Mouse (Mus musculus): ENCODE results near the gene Ank2.

Ank2 gene

DNA sequence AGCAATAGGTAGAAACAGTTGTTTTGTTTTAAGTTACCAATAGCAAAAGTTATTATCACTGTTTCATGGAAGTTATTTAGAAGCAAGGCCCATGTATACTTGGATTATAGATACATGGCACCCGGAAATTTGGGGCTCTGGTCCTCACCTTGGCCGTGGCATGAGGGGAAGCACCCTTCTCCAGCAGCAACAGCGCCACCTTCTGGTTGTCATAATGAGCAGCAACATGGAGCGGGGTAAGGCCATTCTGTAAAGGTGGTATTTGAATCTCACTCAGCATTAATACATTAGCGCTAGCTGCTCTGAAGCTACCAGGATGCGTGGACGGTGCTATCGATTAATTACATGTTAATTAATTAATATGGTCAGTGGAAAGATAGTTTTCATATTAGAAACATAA is 486.6 kb downstream of the Ank2 start:
- DNase-seq = peak in 1 of 2 experiments; percentile 21

DNA sequence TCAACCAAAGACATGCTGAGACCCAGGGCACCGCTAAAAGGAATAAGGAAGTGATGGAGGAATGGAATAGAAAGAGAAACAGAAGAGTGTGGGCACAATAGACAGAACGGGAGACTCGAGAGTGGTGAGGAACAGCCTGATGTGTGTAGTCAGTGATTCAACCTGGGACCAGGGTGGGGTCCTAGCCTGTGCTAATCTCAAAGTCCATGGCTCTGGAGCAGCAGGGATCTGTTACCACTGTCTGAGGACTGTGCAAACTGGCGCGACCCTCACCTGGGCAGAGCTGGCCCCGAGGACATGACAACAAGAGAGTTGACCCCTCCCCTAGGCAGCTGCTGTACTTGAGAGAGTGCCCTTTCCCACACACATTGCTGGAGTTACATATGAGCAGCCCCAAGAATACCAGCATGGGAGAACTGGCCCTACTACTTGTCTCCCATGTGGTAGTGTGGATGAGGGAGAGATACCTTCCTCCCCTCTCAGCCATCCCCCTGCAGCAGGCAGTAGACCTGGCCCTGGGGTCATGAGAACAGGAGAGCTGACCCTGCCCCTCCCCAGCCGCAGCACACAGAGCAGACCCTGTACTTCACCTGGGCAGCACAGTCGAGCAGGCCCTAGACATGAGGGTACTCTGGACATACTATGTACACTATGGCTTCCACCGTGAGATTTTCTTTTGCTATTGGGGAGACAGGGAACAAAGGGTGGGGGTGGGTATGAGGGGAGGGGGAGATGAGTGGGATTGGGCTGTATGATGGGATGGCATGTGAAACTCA is 493.1 kb downstream of the Ank2 start:
- DNase-seq = no peak

DNA sequence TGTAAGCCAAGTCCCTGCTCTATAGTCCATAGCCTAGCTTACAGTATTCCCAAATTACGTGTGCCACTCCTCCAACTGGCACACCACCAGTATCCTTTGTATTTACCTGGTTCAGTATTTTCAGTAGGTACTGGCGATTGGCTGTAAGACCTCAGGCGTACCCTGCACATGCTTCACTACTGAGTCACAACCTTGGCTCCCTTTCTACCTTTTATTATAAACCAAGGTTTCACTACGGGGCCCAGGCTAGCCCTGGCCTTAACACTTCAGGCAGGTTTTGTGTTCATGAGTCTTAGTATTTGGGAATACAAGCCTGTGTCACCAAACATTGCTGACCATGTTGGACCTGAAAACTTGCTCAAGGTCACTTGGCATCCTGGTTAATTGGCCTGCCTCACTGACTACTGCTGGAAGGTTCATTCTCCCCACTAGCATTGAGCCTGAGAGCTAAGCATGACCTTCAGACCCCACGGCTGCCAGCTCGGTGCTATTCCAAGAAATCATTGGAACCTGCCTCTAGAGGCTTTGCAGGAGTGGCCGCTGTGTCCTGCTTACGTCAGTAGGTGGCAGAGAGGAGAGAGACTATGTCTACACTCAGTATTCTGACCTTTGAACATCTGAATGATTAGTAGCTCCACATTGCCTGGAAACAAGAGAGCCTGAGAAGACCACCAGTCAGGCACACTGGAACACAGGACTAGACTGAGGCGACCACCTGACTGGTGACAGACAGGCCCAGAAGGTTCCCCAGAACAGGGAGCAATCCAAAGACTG is 494.1 kb downstream of the Ank2 start:
- DNase-seq = peak; percentile 60 to 71

DNA sequence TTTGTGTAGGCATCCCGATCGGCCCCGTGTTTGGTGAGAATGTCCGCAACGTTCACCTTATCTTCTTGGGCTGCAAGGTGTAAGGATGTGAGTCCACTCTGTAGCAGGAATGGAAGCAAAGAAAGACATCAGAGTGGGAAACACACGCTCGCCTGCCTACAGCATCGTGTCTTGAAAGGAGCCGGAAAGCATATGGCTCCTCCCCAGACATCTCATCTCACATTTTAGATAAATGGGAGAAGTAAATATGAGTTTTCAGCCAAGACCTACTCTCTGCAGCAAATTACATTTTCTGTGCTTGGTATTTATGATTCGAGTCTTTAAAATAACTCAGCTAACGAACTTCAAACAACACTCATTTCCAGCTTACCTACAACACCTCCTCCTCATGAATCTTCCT is 495.2 kb downstream of the Ank2 start:
- DNase-seq = no peak

DNA sequence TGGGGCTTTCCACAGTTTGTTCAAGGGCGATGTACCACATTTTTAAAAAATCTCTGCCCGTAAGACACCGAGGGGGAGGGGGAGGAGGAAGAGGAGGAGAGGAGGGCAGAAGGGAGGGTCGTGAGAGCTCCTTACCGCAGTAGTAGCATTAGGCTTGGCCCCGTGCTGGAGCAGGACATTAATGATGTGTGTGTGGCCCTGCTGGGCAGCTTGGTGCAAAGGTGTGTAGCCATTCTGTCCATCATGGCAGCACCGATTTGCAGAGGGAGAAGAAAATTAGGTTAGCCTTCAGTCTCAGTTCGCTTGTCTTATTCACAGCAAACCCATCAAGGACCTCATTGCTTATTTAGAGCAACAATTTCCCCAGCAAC is 500.4 kb downstream of the Ank2 start:
- DNase-seq = no peak

- DNase-seq = no peak
Observed at GRCm38 (mm10) chr3:126998008-126998741, 501.0 kb downstream of the Ank2 start.

- DNase-seq = no peak
Observed at GRCm38 (mm10) chr3:126997391-126998007, 501.7 kb downstream of the Ank2 start.

DNA sequence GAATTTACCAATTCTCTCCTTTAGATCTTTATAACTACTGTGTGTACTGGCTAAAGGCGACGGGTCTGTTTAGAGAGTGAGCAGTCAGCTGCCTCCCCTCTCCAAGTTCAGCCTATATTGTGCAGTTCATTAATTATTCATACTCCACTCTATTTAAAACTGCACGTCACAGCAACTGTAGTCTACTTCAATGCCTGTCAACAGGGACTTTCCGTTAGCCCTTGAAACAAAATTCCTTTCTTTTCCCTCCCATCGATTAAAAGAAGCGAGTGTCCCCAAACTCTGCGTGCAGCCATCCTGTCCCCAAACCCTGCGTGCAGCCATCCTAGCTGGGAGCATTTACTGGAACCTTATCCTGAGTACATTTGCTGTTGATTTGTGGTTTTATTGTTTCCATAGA is 502.4 kb downstream of the Ank2 start:
- no peak for DNase-seq

DNA sequence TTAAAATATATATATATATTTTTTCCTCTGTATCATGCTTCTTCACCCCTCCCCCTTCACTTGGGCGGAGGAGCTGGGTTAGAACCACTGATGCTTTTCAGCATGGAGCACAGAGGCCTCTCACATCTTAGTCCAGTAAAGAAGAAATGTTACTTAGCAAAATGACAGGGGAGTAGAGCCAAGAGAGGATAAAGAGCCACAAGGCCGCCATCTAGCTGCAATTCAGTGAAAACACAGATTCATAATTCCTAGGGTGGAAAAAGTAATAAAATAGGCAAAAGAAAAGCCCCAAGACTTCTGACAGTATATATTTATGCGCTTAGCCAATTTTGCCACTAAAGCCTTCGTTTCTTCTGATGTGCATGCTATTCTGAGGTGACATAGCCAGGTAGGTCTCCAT is 503.2 kb downstream of the Ank2 start:
- DNase-seq = no peak

GRCm38 (mm10) chr3:126994149-126994548 is 505.0 kb downstream of the Ank2 start:
- no peak for DNase-seq

DNA sequence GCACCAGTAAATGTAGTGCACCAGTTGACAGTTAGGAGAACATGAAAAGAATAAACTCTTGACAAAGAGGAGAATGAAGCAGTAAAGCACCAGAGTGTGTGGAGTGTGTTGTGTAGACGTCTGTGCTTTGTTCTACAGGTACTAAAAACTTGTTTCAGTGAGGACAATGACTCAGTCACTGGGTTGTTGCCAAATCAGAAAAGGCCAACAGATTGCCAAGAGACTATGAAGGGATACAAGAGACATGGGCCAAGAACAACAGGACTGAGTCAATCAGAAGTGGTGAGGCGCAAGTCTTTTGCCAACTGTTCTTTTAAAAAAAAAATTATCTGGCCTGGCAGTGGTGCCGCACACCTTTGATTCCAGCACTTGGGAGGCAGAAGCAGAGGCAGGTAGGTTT is 509.2 kb downstream of the Ank2 start:
- no peak for DNase-seq

DNA sequence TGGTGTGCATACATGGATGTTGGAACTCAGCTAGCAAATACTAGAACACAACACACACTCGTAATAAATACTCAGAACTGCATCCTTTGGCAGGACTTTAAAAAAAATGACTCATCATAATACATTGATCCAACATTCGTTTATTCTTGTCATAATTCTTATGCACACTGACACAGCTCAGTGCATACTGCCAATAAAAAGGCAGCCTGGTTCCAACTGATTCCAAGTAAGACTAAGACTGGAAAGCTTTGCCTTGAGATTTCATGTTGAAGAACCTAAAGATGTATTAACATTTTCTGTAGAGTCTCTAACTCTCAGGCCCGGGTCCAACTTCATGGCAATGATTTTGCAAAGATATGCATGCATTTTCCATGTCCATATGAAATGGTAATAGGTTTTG is 512.5 kb downstream of the Ank2 start:
- DNase-seq = no peak

- DNase-seq = no peak
Observed at GRCm38 (mm10) chr3:126982814-126983213, 516.3 kb downstream of the Ank2 start.

GRCm38 (mm10) chr3:126981163-126981562 is 518.0 kb downstream of the Ank2 start:
- DNase-seq = no peak

- DNase-seq = no peak
Observed at GRCm38 (mm10) chr3:126979635-126980034, 519.5 kb downstream of the Ank2 start.

GRCm38 (mm10) chr3:126978768-126979410 is 520.3 kb downstream of the Ank2 start:
- DNase-seq = peak; percentile 17 to 62

- no peak for DNase-seq
Observed at GRCm38 (mm10) chr3:126977399-126977798, 521.8 kb downstream of the Ank2 start.

GRCm38 (mm10) chr3:126976793-126977192 is 522.4 kb downstream of the Ank2 start:
- no peak for DNase-seq

- no peak for DNase-seq
Observed at GRCm38 (mm10) chr3:126975409-126975808, 523.7 kb downstream of the Ank2 start.

DNA sequence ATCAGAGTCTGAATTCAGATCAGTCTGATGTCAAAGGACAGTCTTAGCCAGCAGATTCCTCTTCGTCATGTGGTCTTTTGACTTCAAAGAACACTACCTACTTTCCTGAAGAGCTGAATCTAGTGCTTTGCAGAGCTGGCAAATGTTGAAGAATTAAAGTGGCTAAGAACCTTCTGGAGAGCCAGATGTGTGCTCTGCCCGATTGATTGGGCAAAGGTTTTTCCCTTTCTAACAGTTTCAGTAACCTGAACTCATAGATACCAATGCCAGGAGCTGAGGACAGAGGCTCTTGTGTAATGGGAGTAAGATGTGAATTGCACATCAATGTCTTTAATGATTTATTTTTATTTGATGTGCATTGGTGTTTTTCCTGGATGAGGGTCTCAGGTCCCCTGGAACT is 525.6 kb downstream of the Ank2 start:
- DNase-seq = no peak

GRCm38 (mm10) chr3:126971531-126971930 is 527.6 kb downstream of the Ank2 start:
- DNase-seq = no peak

GRCm38 (mm10) chr3:126968721-126969120 is 530.4 kb downstream of the Ank2 start:
- no peak for DNase-seq

DNA sequence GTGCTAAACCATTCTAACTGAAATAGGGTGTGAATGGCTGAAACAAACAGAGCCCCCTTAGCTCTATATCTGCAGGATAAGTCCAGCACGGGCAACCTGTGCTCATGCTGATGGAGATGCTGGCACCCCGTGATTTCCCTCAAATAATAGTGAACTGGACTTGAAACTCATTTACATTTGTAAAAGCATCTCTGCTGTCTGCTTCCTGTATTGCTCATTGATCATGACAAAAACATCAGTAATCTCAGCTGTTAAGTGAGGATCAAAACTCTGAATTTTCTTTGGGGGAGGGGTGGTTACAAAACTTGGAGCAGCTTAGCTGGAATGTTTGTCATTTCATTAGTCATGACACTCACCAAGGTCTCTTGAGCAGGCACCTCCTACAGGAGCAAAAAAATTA is 533.4 kb downstream of the Ank2 start:
- no peak for DNase-seq
